Comparison of ENCODE assay signal across 6 mouse cellular contexts in the genomic region with DNA sequence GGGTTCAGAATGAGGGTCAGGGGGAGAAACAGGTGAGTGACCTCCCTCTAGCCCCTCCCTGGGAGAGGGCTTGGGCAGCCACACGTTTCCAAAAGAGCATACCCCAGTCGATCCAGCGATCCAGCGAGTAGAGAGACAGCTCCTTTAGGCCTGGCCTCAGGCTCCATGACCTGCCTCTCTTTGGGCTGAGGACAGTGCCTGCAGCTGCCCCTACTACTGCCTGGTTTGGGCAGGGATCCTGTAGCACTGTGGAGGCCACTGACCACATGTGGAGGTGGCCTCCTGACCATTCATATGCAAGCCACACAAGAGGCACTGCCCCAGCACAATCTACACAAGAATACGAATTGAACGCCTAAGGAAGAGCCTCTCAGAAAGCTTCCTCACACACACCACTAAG. TPM values are rescaled to one million over a fixed set of nuclear protein-coding genes. Genes with fewer than 3 reads are reported as not detected.
"Had no signal": no experiment of that assay in that cellular context is flagged by ENCODE, and none has a peak within 500 bp of the region (broad histone marks: within the 10 kb centered on the region; RNA-seq: fewer than 3 reads in every experiment).

No protein-coding gene starts in this region.

RNA-seq across cellular contexts. Expression of gene Palm2, which starts 21.7 kb away (rescaled TPM):
- total RNA-seq: megakaryocyte progenitor cell, adult 5-6 weeks; megakaryocyte, adult 5-6 weeks; megakaryocyte-erythroid progenitor cell, adult 5-6 weeks; monocyte, adult 5-6 weeks had no signal
- polyA plus RNA-seq: liver, adult 2 months; macrophage had no signal
